Mouse (Mus musculus) spleen, adult 2 months (tissue): ENCODE measurements around the gene A130010J15Rik.

ENCODE experiments used
- CTCF ChIP-seq: fragments of 200-500 bp; IDR thresholded peaks from 2 replicates; pipeline ENCODE4 v1.5.1; 2011; ENCODE audit warnings: mild to moderate bottlenecking, inconsistent platforms; ENCODE audit not compliant: insufficient read depth, insufficient read length, insufficient replicate concordance; ENCODE audit errors: extremely low read depth
- POLR2A ChIP-seq: fragments of 200-500 bp; IDR thresholded peaks from 2 replicates; pipeline ENCODE4 v1.6.1; 2011; ENCODE audit warnings: low read depth, low read length, inconsistent platforms

GRCm38 (mm10) chr1:193220408-193220807 lies 52.6 kb downstream of the A130010J15Rik start:
- TF ChIP-seq CTCF (no peak), POLR2A (no peak)
